Mouse (Mus musculus) hindbrain, embryonic 10.5 days (tissue): ENCODE measurements around the gene Ush1c. TPM values are rescaled to one million over a fixed set of nuclear protein-coding genes. Genes with fewer than 3 reads are reported as not detected.

Source experiments
- DNase-seq: peaks from one replicate; pipeline ENCODE4 v3.0.0-alpha.2; 2017; ENCODE audit warnings: low spot score
- H3K27ac ChIP-seq: fragments of 300-500 bp; sonication (generic); 2 replicates; pipeline ENCODE4 v1.5.1; 2016; ENCODE audit warnings: mild to moderate bottlenecking, moderate library complexity
- H3K27me3 ChIP-seq: fragments of 300-500 bp; sonication (generic); 2 replicates; pipeline ENCODE4 v1.6.1; 2016; ENCODE audit warnings: mild to moderate bottlenecking; ENCODE audit not compliant: poor library complexity, insufficient read depth, severe bottlenecking
- H3K36me3 ChIP-seq: fragments of 300-500 bp; sonication (generic); 2 replicates; pipeline ENCODE4 v1.6.1; 2016; ENCODE audit warnings: mild to moderate bottlenecking, moderate library complexity
- H3K4me1 ChIP-seq: fragments of 300-500 bp; sonication (generic); replicated peaks from 2 replicates; pipeline ENCODE4 v1.6.1; 2016; ENCODE audit warnings: mild to moderate bottlenecking
- H3K4me3 ChIP-seq: fragments of 300-500 bp; sonication (generic); 2 replicates; pipeline ENCODE4 v1.5.1; 2016; ENCODE audit warnings: mild to moderate bottlenecking, moderate library complexity
- H3K9me3 ChIP-seq: fragments of 300-500 bp; sonication (generic); 2 replicates; pipeline ENCODE4 v1.6.1; 2016; ENCODE audit warnings: mild to moderate bottlenecking, moderate library complexity
- WGBS: fragments of 180-500 bp; shearing (Covaris S2); methylation state at CpG from one replicate; pipeline ENCODE4 v1.1.7; 2016; 5-methylcytosine and 5-hydroxymethylcytosine counted together
- polyA plus RNA-seq: library from polyadenylated mRNA; unstranded; fragments of >200 nt; fragmentation: Nextera tagmentation; extraction: Ambion mirVana; gene quantifications from 2 replicates; pipeline ENCODE4 v1.2.1, GENCODE M21; 2016

Gene Ush1c
- polyA plus RNA-seq, result 3.3 and 4.7 TPM in 2 replicates

- Histone ChIP-seq H3K9me3 (no peaks in the 10 kb centered on the region), H3K36me3 (no peaks in the 10 kb centered on the region), H3K27me3 (peaks cover 14% of the 10 kb centered on the region; the same call in 1 of the 2 replicates), H3K4me1 (peaks cover 36% of the 10 kb centered on the region), H3K4me3 (no peak within 1 kb of the TSS), H3K27ac (peak within 1 kb of the TSS; percentile 66; the same call in 1 of the 2 replicates)
- WGBS, result 23% methylated on average over 10 of the region's 10 CpGs
- no peak for DNase-seq
These were observed at the start of gene Ush1c for GRCm38 (mm10) chr7:46238346-46238745. Gene Ush1c, minus strand, starts transcription at chr7:46238503.

DNA sequence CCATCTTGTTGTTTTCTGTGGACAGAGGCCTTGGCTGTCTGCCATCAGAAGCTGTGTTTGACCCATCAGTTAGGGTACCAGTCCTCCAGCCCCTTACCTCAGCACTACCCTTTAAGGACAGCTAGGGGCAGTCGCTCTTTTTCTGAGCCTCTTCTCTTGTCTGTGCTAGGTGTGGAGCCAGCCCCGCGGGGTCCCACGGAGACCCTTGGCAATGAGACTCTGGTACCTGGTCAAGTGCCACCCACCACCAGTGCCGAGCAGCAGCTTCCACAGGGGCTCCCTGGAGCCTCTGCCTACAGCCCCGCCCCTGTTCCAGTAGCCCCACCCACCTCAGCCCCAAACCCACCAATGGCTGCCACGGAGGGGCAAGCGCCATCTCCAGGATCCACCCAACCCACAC is 48.7 kb upstream of the Ush1c start:
- Histone ChIP-seq H3K9me3 (no peaks in the 10 kb centered on the region), H3K27me3 (peaks cover 32% of the 10 kb centered on the region), H3K4me1 (no peaks in the 10 kb centered on the region), H3K27ac (no peak overlapping the region), H3K36me3 (no peaks in the 10 kb centered on the region), H3K4me3 (no peak overlapping the region)
- 36% methylated on average over 8 of the region's 8 CpGs for WGBS
- DNase-seq, result no peak

GRCm38 (mm10) chr7:46286391-46286790 is 48.1 kb upstream of the Ush1c start:
- DNase-seq, result no peak
- WGBS, result 82% methylated on average over 4 of the region's 4 CpGs
- H3K27ac ChIP-seq, result no peak overlapping the region
- no peak overlapping the region for H3K4me3 ChIP-seq
- no peaks in the 10 kb centered on the region for H3K36me3 ChIP-seq
- peaks cover 34% of the 10 kb centered on the region for H3K27me3 ChIP-seq
- no peaks in the 10 kb centered on the region for H3K9me3 ChIP-seq
- H3K4me1 ChIP-seq, result no peaks in the 10 kb centered on the region

DNA sequence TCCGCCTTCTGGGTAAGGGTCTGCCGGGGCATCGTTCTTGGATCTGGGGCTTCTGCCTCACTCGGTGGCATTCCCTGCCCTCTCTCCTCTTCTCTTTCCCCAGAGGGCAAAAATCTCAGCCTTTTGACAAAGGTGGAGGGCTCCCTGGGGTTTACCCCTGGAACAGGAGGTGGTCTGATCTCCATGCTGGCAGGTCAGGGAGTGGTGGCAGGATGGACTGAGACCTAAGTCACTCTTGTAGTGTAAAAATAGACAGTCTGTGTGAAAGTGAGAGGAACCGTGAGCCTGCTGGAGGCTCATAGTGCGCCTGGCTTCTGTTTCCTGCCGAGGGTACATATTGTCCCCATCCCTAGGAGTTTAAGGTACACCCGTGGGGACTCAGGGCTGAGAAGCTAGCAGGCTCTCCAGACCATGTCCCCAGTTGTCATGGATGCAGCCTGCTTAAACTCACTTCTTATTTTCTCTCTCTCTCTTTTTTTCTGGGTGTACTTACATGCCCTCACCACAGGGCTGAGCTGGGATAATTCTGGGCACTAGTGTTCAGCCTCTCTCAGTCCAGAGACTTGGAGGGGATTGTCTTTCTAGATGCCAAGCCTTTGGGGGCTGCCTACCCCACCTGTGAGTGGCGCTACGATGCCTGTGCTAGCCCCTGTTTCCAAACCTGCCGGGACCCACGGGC is 47.0 kb upstream of the Ush1c start:
- H3K9me3 ChIP-seq, result no peaks in the 10 kb centered on the region
- H3K4me3 ChIP-seq, result no peak overlapping the region
- no peak for DNase-seq
- H3K36me3 ChIP-seq, result no peaks in the 10 kb centered on the region
- H3K4me1 ChIP-seq, result no peaks in the 10 kb centered on the region
- H3K27me3 ChIP-seq, result peaks cover 30% of the 10 kb centered on the region
- H3K27ac ChIP-seq, result no peak overlapping the region
- WGBS, result 88% methylated on average over 12 of the region's 12 CpGs

GRCm38 (mm10) chr7:46283681-46284080 is 45.4 kb upstream of the Ush1c start:
- WGBS, result 85% methylated on average over 10 of the region's 10 CpGs
- DNase-seq, result no peak
- no peaks in the 10 kb centered on the region for H3K9me3 ChIP-seq
- peaks cover 30% of the 10 kb centered on the region for H3K27me3 ChIP-seq
- no peak overlapping the region for H3K27ac ChIP-seq
- H3K4me3 ChIP-seq, result no peak overlapping the region
- no peaks in the 10 kb centered on the region for H3K4me1 ChIP-seq
- no peaks in the 10 kb centered on the region for H3K36me3 ChIP-seq

DNA sequence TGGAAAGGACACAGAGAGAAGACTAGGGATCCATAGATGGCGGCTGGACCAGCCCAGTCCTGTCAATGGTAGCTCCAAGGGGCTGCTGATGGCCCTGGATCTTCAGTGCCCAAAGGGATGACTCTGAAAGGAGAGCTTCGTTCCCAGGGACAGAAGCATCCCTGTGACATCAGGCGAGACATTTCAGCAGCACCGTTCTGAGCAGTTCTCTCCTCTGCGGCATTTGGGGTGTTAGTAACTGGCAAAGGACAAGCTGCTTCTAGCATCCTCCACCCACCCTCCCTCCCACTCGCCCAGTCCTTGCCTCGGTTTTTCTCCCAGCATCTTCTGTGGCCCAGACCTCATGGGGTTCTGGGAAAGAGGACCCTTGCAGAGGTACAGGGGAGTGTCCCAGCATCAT is 44.0 kb upstream of the Ush1c start:
- Histone ChIP-seq H3K36me3 (no peaks in the 10 kb centered on the region), H3K9me3 (no peaks in the 10 kb centered on the region), H3K27ac (no peak overlapping the region), H3K4me1 (no peaks in the 10 kb centered on the region), H3K4me3 (no peak overlapping the region), H3K27me3 (peaks cover 20% of the 10 kb centered on the region)
- 67% methylated on average over 7 of the region's 7 CpGs for WGBS
- no peak for DNase-seq

GRCm38 (mm10) chr7:46280896-46281295 is 42.6 kb upstream of the Ush1c start:
- no peaks in the 10 kb centered on the region for H3K4me1 ChIP-seq
- DNase-seq, result no peak
- H3K36me3 ChIP-seq, result no peaks in the 10 kb centered on the region
- H3K27ac ChIP-seq, result no peak overlapping the region
- H3K4me3 ChIP-seq, result no peak overlapping the region
- no peaks in the 10 kb centered on the region for H3K9me3 ChIP-seq
- peaks cover 20% of the 10 kb centered on the region for H3K27me3 ChIP-seq

DNA sequence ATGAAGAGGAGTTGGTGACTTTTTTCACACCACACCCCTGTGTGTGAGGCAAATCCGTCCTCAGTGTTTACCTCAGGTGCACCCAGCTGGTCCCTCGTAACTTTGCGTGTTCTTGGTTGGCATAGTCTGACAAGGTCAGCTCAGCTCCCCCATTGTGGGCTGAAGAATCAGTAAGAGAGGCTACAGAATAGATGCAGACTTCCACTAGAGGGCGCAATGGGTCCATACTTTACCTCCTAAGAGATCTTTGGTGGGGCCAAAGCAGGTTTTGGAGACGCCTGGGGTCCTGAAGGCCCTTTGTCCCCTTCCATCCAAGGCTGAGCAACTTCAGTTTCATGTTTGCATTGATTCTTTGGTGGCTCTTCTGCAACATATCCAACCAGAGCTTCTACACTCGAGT is 41.6 kb upstream of the Ush1c start:
- H3K4me3 ChIP-seq, result no peak overlapping the region
- 20% methylated on average over 6 of the region's 6 CpGs for WGBS
- H3K9me3 ChIP-seq, result no peaks in the 10 kb centered on the region
- peak; percentile 63 for DNase-seq
- H3K27me3 ChIP-seq, result peaks cover 20% of the 10 kb centered on the region
- no peaks in the 10 kb centered on the region for H3K4me1 ChIP-seq
- H3K36me3 ChIP-seq, result no peaks in the 10 kb centered on the region
- H3K27ac ChIP-seq, result no peak overlapping the region

- Histone ChIP-seq H3K27me3 (no peaks in the 10 kb centered on the region), H3K4me3 (no peak overlapping the region), H3K27ac (no peak overlapping the region), H3K9me3 (no peaks in the 10 kb centered on the region), H3K4me1 (no peaks in the 10 kb centered on the region), H3K36me3 (no peaks in the 10 kb centered on the region)
- WGBS, result 64% methylated on average over 5 of the region's 5 CpGs
- no peak for DNase-seq
These were observed 37.9 kb upstream of the Ush1c start for GRCm38 (mm10) chr7:46276156-46276555.

DNA sequence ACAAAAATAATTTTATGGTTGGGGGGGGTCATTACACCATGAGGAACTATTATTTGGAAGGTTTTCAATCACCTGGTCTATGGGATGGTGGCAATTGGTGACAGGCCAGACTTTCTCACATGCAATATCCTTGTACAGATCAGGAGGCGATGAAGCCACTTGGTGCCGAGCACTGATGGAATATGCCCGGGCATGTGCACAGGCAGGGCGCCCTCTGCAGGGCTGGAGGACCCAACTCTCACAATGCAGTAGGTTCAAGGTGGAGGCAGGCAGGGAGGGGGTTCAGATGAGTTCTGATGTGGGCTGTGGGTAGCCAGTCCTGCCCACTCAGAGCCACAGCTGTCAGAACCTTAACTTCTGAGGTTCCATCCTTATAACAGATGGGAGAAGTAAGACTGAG is 13.5 kb upstream of the Ush1c start:
- Histone ChIP-seq H3K36me3 (no peaks in the 10 kb centered on the region), H3K27me3 (no peaks in the 10 kb centered on the region), H3K9me3 (no peaks in the 10 kb centered on the region), H3K27ac (no peak overlapping the region), H3K4me1 (peaks cover 19% of the 10 kb centered on the region; the same call in 1 of the 2 replicates), H3K4me3 (no peak overlapping the region)
- DNase-seq, result no peak
- WGBS, result 83% methylated on average over 4 of the region's 4 CpGs

DNA sequence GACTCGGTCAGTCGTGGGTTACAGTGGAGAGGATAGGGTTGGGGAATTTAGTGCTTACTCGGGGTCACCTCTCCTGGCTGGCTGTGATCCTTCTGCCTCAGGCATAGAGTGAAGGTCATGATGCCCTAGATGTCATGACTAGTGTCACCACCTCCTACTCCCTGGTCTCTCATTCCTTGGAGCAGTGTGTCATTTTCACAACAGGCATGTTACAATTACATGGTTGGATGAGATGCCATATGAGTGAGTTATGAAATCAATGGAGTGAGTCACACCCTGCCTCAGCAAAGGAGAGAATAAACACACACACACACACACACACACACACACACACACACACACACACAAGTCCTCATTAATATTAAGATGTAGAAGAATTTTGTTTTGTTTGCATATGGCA is 9.3 kb upstream of the Ush1c start:
- Histone ChIP-seq H3K9me3 (no peaks in the 10 kb centered on the region), H3K4me3 (no peak overlapping the region), H3K36me3 (no peaks in the 10 kb centered on the region), H3K27me3 (no peaks in the 10 kb centered on the region), H3K27ac (no peak overlapping the region), H3K4me1 (no peaks in the 10 kb centered on the region)
- WGBS, result 90% methylated on average over 3 of the region's 3 CpGs
- DNase-seq, result no peak

DNA sequence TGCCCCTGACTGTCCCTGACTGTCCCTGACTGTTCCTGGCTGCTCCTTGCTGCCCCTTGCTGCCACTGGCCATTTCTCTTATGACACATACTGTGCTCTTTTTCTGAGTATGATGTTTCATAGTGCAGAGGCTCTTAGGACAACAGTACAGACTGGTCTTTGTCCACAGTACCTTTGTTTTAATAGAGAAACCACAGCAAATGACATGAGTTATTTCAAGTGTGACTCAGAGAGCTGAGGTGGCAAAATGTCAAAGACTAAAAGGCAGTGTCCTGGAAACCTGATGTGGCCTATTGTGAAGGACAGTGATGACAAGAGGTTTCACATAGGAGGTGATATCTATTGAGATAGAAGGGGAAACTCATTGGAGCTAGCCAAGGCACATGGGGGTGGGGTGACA is 8.6 kb upstream of the Ush1c start:
- Histone ChIP-seq H3K4me3 (no peak overlapping the region), H3K27ac (no peak overlapping the region), H3K9me3 (no peaks in the 10 kb centered on the region), H3K27me3 (no peaks in the 10 kb centered on the region), H3K36me3 (no peaks in the 10 kb centered on the region), H3K4me1 (no peaks in the 10 kb centered on the region)
- DNase-seq, result no peak

DNA sequence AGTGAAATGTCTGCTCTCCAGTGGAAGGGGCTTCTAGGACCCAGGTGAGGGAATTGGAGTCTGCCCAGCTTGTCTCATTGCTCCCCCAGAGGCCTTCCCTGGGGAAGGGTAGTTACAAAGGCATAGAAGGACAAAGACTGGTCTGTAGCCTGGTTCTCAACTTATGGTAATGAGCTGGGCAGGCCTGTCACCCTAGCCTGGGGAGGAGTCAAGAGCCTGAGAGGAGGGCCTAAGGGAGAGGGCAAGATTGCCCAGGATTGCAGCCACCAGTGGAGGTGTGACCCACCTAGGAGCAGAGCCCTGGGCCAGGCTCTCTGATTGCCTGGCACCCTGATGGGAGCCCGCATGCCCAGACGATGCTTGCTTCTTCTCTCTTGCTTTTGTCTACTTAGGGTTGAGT is 2.4 kb upstream of the Ush1c start, which contains the start of gene Otog:
Otog (plus strand) TSS at position 292 of the 400 bp plus-strand sequence.
- peak within 1 kb of the TSS; percentile 60; the same call in 1 of the 2 replicates for H3K27ac ChIP-seq
- H3K9me3 ChIP-seq, result no peaks in the 10 kb centered on the region
- peaks cover 33% of the 10 kb centered on the region for H3K4me1 ChIP-seq
- no peak within 1 kb of the TSS for H3K4me3 ChIP-seq
- peaks cover 14% of the 10 kb centered on the region; the same call in 1 of the 2 replicates for H3K27me3 ChIP-seq
- no peak for DNase-seq
- no peaks in the 10 kb centered on the region for H3K36me3 ChIP-seq
- WGBS, result 33% methylated on average over 2 of the region's 2 CpGs

GRCm38 (mm10) chr7:46240091-46240490 is 1.8 kb upstream of the Ush1c start:
- H3K4me3 ChIP-seq, result no peak overlapping the region
- H3K9me3 ChIP-seq, result no peaks in the 10 kb centered on the region
- peak overlapping the region; percentile 60; the same call in 1 of the 2 replicates for H3K27ac ChIP-seq
- 91% methylated on average over 4 of the region's 4 CpGs for WGBS
- no peak for DNase-seq
- H3K36me3 ChIP-seq, result no peaks in the 10 kb centered on the region
- peaks cover 14% of the 10 kb centered on the region; the same call in 1 of the 2 replicates for H3K27me3 ChIP-seq
- peaks cover 36% of the 10 kb centered on the region for H3K4me1 ChIP-seq
